30 mouse cellular contexts compared by ENCODE assay signal in the genomic region with DNA sequence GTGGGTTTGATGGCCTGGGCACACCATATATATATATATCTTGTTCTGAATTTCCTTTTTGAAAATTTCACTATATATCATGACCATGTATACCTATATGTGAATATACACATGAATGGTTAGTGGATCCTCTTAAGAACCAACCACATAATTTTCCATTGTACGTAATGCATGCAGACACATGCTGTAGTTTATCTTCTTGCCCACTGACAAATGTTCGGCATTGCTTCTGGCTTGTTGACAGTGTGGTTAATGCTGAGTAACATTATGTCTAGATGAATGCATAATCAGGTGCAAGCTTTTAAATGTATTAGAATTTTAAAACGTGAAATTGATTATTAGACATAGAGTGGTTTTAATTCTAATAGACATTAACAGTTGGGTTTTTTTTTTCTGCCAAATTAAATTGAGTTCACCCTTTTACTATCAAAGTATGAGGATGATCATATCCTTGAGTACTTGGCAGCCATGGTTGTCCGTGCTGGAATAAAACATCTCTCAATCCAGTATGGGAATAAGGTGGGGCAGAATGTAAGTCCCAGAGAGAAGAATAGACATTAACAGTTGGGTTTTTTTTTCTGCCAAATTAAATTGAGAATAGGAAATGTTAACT.
"Had no signal": no experiment of that assay in that cellular context is flagged by ENCODE, and none has a peak within 500 bp of the region (broad histone marks: within the 10 kb centered on the region; RNA-seq: fewer than 3 reads in every experiment).

No protein-coding gene starts in this region.

- H3K4me1 ChIP-seq: limb, embryonic 10.5 days; limb, embryonic 12.5 days; limb, embryonic 13.5 days; limb, embryonic 15.5 days; liver, embryonic 12.5 days; liver, embryonic 13.5 days; liver, embryonic 15.5 days; lung, embryonic 15.5 days; midbrain, embryonic 10.5 days; midbrain, embryonic 12.5 days; midbrain, embryonic 13.5 days; midbrain, embryonic 15.5 days; neural tube, embryonic 12.5 days had no signal

- H3K27ac ChIP-seq: limb, embryonic 10.5 days; limb, embryonic 12.5 days; limb, embryonic 13.5 days; limb, embryonic 15.5 days; liver, embryonic 12.5 days; liver, embryonic 13.5 days; liver, embryonic 14.5 days; liver, embryonic 15.5 days; lung, embryonic 15.5 days; macrophage; midbrain, embryonic 10.5 days; midbrain, embryonic 12.5 days; midbrain, embryonic 13.5 days; midbrain, embryonic 15.5 days; neural tube, embryonic 12.5 days had no signal

- H3K9me3 ChIP-seq: limb, embryonic 10.5 days; limb, embryonic 12.5 days; limb, embryonic 13.5 days; limb, embryonic 15.5 days; liver, embryonic 12.5 days; liver, embryonic 13.5 days; liver, embryonic 15.5 days; lung, embryonic 15.5 days; midbrain, embryonic 10.5 days; midbrain, embryonic 12.5 days; midbrain, embryonic 13.5 days; midbrain, embryonic 15.5 days; neural tube, embryonic 12.5 days had no signal

- H3K4me3 ChIP-seq: limb, embryonic 10.5 days; limb, embryonic 12.5 days; limb, embryonic 13.5 days; limb, embryonic 15.5 days; liver, embryonic 12.5 days; liver, embryonic 13.5 days; liver, embryonic 15.5 days; lung, embryonic 15.5 days; megakaryocyte, embryonic 14.5 days; midbrain, embryonic 10.5 days; midbrain, embryonic 12.5 days; midbrain, embryonic 13.5 days; midbrain, embryonic 15.5 days; myocyte; neural tube, embryonic 12.5 days had no signal

- H3K27me3 ChIP-seq: limb, embryonic 12.5 days; limb, embryonic 13.5 days; limb, embryonic 15.5 days; liver, embryonic 12.5 days; liver, embryonic 13.5 days; liver, embryonic 15.5 days; lung, embryonic 15.5 days; megakaryocyte, embryonic 14.5 days; midbrain, embryonic 12.5 days; midbrain, embryonic 13.5 days; midbrain, embryonic 15.5 days; neural tube, embryonic 12.5 days had no signal

- DNase-seq: left cerebral cortex, postnatal 4 days; liver; liver, embryonic 13.5 days; liver, postnatal 0 days; lung, adult 18-20 months; lung, adult 2 months; lung, embryonic 14.5 days; lung, postnatal 10 days; lung, postnatal 14 days; lung, postnatal 36 days; lung, postnatal 4 days; midbrain, embryonic 14.5 days had no signal

- H3K4me2 ChIP-seq: limb, embryonic 12.5 days; limb, embryonic 13.5 days; limb, embryonic 15.5 days; liver, embryonic 11.5 days; liver, embryonic 12.5 days; liver, embryonic 13.5 days; liver, embryonic 15.5 days; lung, embryonic 14.5 days; lung, embryonic 15.5 days; midbrain, embryonic 11.5 days; midbrain, embryonic 12.5 days; midbrain, embryonic 13.5 days; midbrain, embryonic 15.5 days; neural tube, embryonic 12.5 days had no signal

- H3K36me3 ChIP-seq: limb, embryonic 10.5 days; limb, embryonic 12.5 days; limb, embryonic 13.5 days; limb, embryonic 15.5 days; liver, embryonic 12.5 days; liver, embryonic 13.5 days; liver, embryonic 15.5 days; lung, embryonic 15.5 days; midbrain, embryonic 10.5 days; midbrain, embryonic 12.5 days; midbrain, embryonic 13.5 days; midbrain, embryonic 15.5 days; neural tube, embryonic 12.5 days had no signal

- H3K9ac ChIP-seq: limb, embryonic 12.5 days; limb, embryonic 13.5 days; limb, embryonic 15.5 days; liver, embryonic 12.5 days; liver, embryonic 13.5 days; liver, embryonic 14.5 days; liver, embryonic 15.5 days; liver, postnatal 0 days; lung, embryonic 14.5 days; lung, embryonic 15.5 days; midbrain, embryonic 12.5 days; midbrain, embryonic 13.5 days; midbrain, embryonic 15.5 days; neural tube, embryonic 12.5 days had no signal
